Mouse (Mus musculus) lung, embryonic 15.5 days (tissue): ENCODE results near the gene Homer3. TPM values are rescaled to one million over a fixed set of nuclear protein-coding genes. Genes with fewer than 3 reads are reported as not detected.
A peak's percentile ranks its signal among the peaks of the same experiment; 100 is the strongest.

Source experiments
- ATAC-seq: fragments of 200-750 bp; cut with Nextera tagmentation; 2 replicates; pipeline ENCODE4 v1.8.0; 2017; ENCODE audit warnings: moderate number of reproducible peaks, borderline replicate concordance; ENCODE audit not compliant: low FRiP score, low TSS enrichment; ENCODE audit errors: extremely low read depth
- H3K27ac ChIP-seq: fragments of 300-500 bp; sonication (generic); 2 replicates; pipeline ENCODE4 v1.5.1; 2015; ENCODE audit warnings: moderate library complexity, mild to moderate bottlenecking, inconsistent platforms
- H3K27me3 ChIP-seq: fragments of 300-500 bp; sonication (generic); 2 replicates; pipeline ENCODE4 v1.6.1; 2015; ENCODE audit warnings: inconsistent platforms
- H3K36me3 ChIP-seq: fragments of 300-500 bp; sonication (generic); 2 replicates; pipeline ENCODE4 v1.6.1; 2015; ENCODE audit warnings: inconsistent platforms
- H3K4me1 ChIP-seq: fragments of 300-500 bp; sonication (generic); 2 replicates; pipeline ENCODE4 v1.6.1; 2015; ENCODE audit warnings: inconsistent platforms
- H3K4me2 ChIP-seq: fragments of 300-500 bp; sonication (generic); 2 replicates; pipeline ENCODE4 v1.6.1; 2015; ENCODE audit warnings: inconsistent platforms, mild to moderate bottlenecking, moderate library complexity
- H3K4me3 ChIP-seq: fragments of 300-500 bp; sonication (generic); 2 replicates; pipeline ENCODE4 v1.5.1; 2015; ENCODE audit warnings: mild to moderate bottlenecking, inconsistent platforms
- H3K9ac ChIP-seq: fragments of 300-500 bp; sonication (generic); 2 replicates; pipeline ENCODE4 v1.6.1; 2015; ENCODE audit warnings: inconsistent platforms
- H3K9me3 ChIP-seq: fragments of 300-500 bp; sonication (generic); 2 replicates; pipeline ENCODE4 v1.6.1; 2016; ENCODE audit warnings: inconsistent platforms
- WGBS: fragments of 180-500 bp; shearing (Covaris S2); methylation state at CpG from one replicate; pipeline ENCODE4 v1.1.7; 2015; 5-methylcytosine and 5-hydroxymethylcytosine counted together
- polyA plus RNA-seq: library from polyadenylated mRNA; unstranded; fragments of >200 nt; fragmentation: Nextera tagmentation; extraction: Ambion mirVana; gene quantifications from 2 replicates; pipeline ENCODE4 v1.2.1, GENCODE M21; 2015

Homer3 gene
- polyA plus RNA-seq, 1 experiment from 2014 or later, result 73.0 TPM

- Histone ChIP-seq H3K36me3 (peaks cover 59% of the 10 kb centered on the region), H3K9ac (no peak overlapping the region)
- 85% methylated on average over 8 of the region's 8 CpGs for WGBS
Measured at GRCm38 (mm10) chr8:70286737-70287136, 4.1 kb downstream of the Homer3 start.

GRCm38 (mm10) chr8:70293988-70294405 is 11.4 kb downstream of the Homer3 start:
- ATAC-seq, result peak; percentile 88
- WGBS, result 31% methylated on average over 5 of the region's 5 CpGs
- Histone ChIP-seq H3K4me1 (peaks cover 40% of the 10 kb centered on the region), H3K27ac (peak overlapping the region; percentile 78), H3K4me3 (no peak overlapping the region), H3K4me2 (no peak overlapping the region), H3K36me3 (peaks cover 80% of the 10 kb centered on the region), H3K9me3 (no peaks in the 10 kb centered on the region), H3K9ac (no peak overlapping the region), H3K27me3 (no peaks in the 10 kb centered on the region)

More at GRCm38 (mm10) chr8:70286737-70287136, 4.1 kb downstream of the Homer3 start:
- Histone ChIP-seq H3K4me2 (no peak overlapping the region), H3K4me3 (no peak overlapping the region), H3K9me3 (no peaks in the 10 kb centered on the region), H3K27ac (no peak overlapping the region), H3K27me3 (no peaks in the 10 kb centered on the region), H3K4me1 (peaks cover 13% of the 10 kb centered on the region)
- no peak for ATAC-seq

GRCm38 (mm10) chr8:70300881-70301280 is 18.3 kb downstream of the Homer3 start:
- Histone ChIP-seq H3K36me3 (peaks cover 48% of the 10 kb centered on the region), H3K27me3 (no peaks in the 10 kb centered on the region), H3K27ac (no peak overlapping the region), H3K4me1 (peaks cover 25% of the 10 kb centered on the region), H3K4me2 (peak overlapping the region; percentile 85; the same call in 1 of the 2 replicates), H3K9ac (no peak overlapping the region), H3K4me3 (no peak overlapping the region), H3K9me3 (no peaks in the 10 kb centered on the region)
- 84% methylated on average over 3 of the region's 3 CpGs for WGBS
- ATAC-seq, result no peak

DNA sequence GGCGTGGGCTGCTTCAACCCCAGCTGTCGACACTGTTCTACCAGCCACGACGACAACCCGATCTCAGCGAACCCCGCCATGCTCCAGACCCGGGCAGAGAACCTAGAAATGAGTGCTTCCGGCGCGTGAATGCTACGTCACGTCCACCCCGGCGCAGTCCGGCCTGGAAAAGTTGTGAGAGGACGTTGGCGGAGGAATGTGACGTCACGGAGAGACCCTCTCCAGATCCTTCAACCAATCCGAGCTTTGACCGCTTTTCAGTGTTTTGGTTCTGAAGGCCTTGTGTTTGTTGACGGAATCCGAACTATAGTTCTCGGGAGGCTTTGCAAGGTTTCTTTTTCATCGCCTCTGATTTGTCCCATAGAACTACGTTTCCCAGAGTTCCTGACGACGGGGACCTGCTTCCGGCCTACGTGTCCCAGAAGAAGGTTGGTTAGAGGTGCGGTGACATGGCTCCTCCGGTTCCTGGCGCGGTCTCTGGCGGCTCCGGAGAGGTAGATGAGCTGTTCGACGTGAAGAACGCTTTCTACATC is 19.8 kb downstream of the Homer3 start, which contains the start of the genes Ddx49 and Cope:
Ddx49 (minus strand) TSS at position 132 of the 533 bp plus-strand sequence.
Cope (plus strand) TSS at position 161 of the 533 bp plus-strand sequence.
- H3K4me2 ChIP-seq, result peak within 1 kb of the TSS; percentile 85
- peaks cover 20% of the 10 kb centered on the region for H3K4me1 ChIP-seq
- H3K9me3 ChIP-seq, result no peaks in the 10 kb centered on the region
- H3K36me3 ChIP-seq, result peaks cover 47% of the 10 kb centered on the region
- no peaks in the 10 kb centered on the region for H3K27me3 ChIP-seq
- peak; percentile 81 for ATAC-seq
- H3K9ac ChIP-seq, result peak within 1 kb of the TSS; percentile 87
- H3K4me3 ChIP-seq, result peak within 1 kb of the TSS; percentile 98
- peak within 1 kb of the TSS; percentile 76 for H3K27ac ChIP-seq
- WGBS, result under 1% methylated on average over 40 of the region's 40 CpGs

- H3K4me3 ChIP-seq, result peak overlapping the region; percentile 98
- no peaks in the 10 kb centered on the region for H3K27me3 ChIP-seq
- H3K4me1 ChIP-seq, result peaks cover 20% of the 10 kb centered on the region
- peak overlapping the region; percentile 85 for H3K4me2 ChIP-seq
- H3K9ac ChIP-seq, result peak overlapping the region; percentile 87
- no peaks in the 10 kb centered on the region for H3K9me3 ChIP-seq
- WGBS, result 4% methylated on average over 16 of the region's 16 CpGs
- H3K27ac ChIP-seq, result peak overlapping the region; percentile 76
- peak; percentile 15; the same call in 1 of the 2 replicates for ATAC-seq
- peaks cover 48% of the 10 kb centered on the region for H3K36me3 ChIP-seq
Measured at GRCm38 (mm10) chr8:70302901-70303300, 20.3 kb downstream of the Homer3 start.

- WGBS, result 32% methylated on average over 2 of the region's 2 CpGs
- Histone ChIP-seq H3K9ac (no peak overlapping the region), H3K27ac (no peak overlapping the region), H3K4me3 (no peak overlapping the region), H3K4me2 (no peak overlapping the region), H3K9me3 (no peaks in the 10 kb centered on the region), H3K4me1 (no peaks in the 10 kb centered on the region), H3K36me3 (peaks cover 89% of the 10 kb centered on the region), H3K27me3 (no peaks in the 10 kb centered on the region)
- ATAC-seq, result no peak
Measured at GRCm38 (mm10) chr8:70309311-70309710, 26.7 kb downstream of the Homer3 start.

GRCm38 (mm10) chr8:70313399-70313798 is 30.8 kb downstream of the Homer3 start:
- Histone ChIP-seq H3K4me1 (peaks cover 27% of the 10 kb centered on the region), H3K27ac (no peak overlapping the region), H3K9me3 (no peaks in the 10 kb centered on the region), H3K36me3 (peaks cover 50% of the 10 kb centered on the region), H3K9ac (no peak overlapping the region), H3K27me3 (no peaks in the 10 kb centered on the region), H3K4me2 (no peak overlapping the region), H3K4me3 (no peak overlapping the region)
- 43% methylated on average over 2 of the region's 2 CpGs for WGBS
- no peak for ATAC-seq

- peak within 1 kb of the TSS; percentile 84 for H3K4me2 ChIP-seq
- ATAC-seq, result peak; percentile 67; the same call in 1 of the 2 replicates
- H3K27me3 ChIP-seq, result no peaks in the 10 kb centered on the region
- H3K27ac ChIP-seq, result 0 out of 2 replicates have a peak within 1 kb of the TSS, but pooled peaks have one; percentile 4
- WGBS, result 3% methylated on average over 59 of the region's 66 CpGs
- peak within 1 kb of the TSS; percentile 48 for H3K4me3 ChIP-seq
- no peaks in the 10 kb centered on the region for H3K9me3 ChIP-seq
- H3K4me1 ChIP-seq, result peaks cover 27% of the 10 kb centered on the region
- peaks cover 29% of the 10 kb centered on the region for H3K36me3 ChIP-seq
- peak within 1 kb of the TSS; percentile 43 for H3K9ac ChIP-seq
Measured at GRCm38 (mm10) chr8:70315624-70316510, 33.2 kb downstream of the Homer3 start, which contains the start of gene Cers1. Gene Cers1 (plus strand): TSS chr8:70315775.

DNA sequence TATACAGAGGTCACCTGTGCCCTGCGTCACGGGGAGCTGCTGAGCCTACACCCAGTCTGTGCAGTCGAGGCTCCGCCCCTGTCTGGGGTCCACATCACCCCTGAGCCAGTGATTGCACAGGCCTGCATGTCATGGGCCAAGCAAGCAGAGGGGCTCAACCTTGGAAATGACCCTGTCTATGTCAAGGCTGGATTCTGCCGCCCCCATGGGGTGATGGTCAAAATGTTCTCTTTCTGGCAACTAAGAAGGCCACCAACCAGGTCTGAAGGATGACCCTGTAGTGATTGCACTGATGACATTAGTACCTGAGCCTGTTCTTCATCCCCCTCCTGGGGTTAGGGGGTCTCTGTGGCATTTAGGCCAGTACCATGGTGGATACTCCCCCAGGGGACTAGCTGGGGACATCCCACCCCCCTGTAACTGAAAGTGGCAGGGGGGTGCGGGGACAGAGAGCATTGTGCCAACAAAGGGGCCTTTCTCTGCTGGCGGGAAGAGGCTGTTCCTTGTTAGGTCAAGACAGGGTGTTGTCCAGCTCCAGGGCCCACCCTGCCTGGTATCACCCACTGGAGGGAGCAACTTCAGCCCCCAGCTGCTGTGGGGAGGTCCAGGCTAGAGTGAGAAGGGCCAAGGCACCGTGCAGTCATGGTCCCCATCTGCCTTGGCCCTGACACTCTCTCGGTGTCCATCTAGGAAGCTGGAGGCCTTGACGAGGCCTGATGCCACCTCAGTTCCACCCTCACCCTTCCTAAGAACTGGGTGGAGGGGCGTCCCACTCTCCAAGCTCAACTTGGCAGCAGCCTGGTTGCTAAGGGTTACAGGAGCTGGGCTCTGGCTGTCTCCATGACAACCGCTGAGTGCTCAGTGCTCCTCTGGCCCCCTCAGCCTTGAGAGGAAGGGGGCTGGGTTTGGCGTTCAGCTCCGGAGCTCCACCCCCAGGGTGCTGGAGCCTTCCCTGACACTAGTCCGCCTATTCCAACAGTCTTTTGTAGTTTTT is 34.2 kb downstream of the Homer3 start:
- Histone ChIP-seq H3K4me1 (peaks cover 27% of the 10 kb centered on the region), H3K27ac (no peak overlapping the region), H3K27me3 (no peaks in the 10 kb centered on the region), H3K4me3 (peak overlapping the region; percentile 48), H3K9me3 (no peaks in the 10 kb centered on the region), H3K9ac (no peak overlapping the region), H3K36me3 (peaks cover 20% of the 10 kb centered on the region), H3K4me2 (peak overlapping the region; percentile 84)
- WGBS, result 13% methylated on average over 15 of the region's 15 CpGs
- peak; percentile 76 for ATAC-seq

GRCm38 (mm10) chr8:70317872-70318271 is 35.2 kb downstream of the Homer3 start:
- WGBS, result 83% methylated on average over 5 of the region's 5 CpGs
- Histone ChIP-seq H3K4me2 (no peak overlapping the region), H3K27ac (no peak overlapping the region), H3K9me3 (no peaks in the 10 kb centered on the region), H3K9ac (no peak overlapping the region), H3K4me1 (peaks cover 27% of the 10 kb centered on the region), H3K4me3 (no peak overlapping the region), H3K36me3 (peaks cover 10% of the 10 kb centered on the region), H3K27me3 (no peaks in the 10 kb centered on the region)
- ATAC-seq, result no peak

DNA sequence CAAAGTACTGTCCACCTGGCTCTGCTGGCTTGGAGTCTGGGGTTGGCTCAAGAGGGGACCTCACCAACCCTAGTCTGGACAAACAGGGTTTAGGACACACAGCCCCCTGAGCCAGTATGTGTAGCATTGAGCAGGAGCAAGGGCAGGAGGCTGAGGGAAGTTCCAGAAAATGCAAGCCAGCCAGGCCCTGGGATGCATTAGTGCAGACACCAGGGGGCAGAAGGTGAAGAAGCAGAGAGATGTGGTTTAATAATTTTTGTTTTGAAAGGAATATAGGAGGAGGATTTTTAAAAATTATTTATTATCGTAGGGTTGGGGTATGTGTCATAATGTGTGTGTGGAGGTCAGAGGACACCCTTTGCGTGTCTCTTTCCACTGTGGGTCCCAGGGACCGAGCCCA is 41.1 kb downstream of the Homer3 start:
- ATAC-seq, result no peak
- no peaks in the 10 kb centered on the region for H3K4me1 ChIP-seq
- WGBS, result 89% methylated on average over 3 of the region's 3 CpGs
- H3K9ac ChIP-seq, result no peak overlapping the region
- H3K9me3 ChIP-seq, result no peaks in the 10 kb centered on the region
- no peak overlapping the region for H3K4me3 ChIP-seq
- H3K27ac ChIP-seq, result no peak overlapping the region
- H3K36me3 ChIP-seq, result no peaks in the 10 kb centered on the region
- no peak overlapping the region for H3K4me2 ChIP-seq
- no peaks in the 10 kb centered on the region for H3K27me3 ChIP-seq
